Mouse (Mus musculus) intestine, embryonic 16.5 days (tissue): ENCODE measurements around the gene Gfod2. TPM values are rescaled to one million over a fixed set of nuclear protein-coding genes. Genes with fewer than 3 reads are reported as not detected.

Experiments
- ATAC-seq: fragments of 200-750 bp; cut with Nextera tagmentation; 2 replicates; pipeline ENCODE4 v1.8.0; 2017; ENCODE audit warnings: moderate TSS enrichment, moderate library complexity
- H3K27ac ChIP-seq: fragments of 300-500 bp; sonication (generic); 2 replicates; pipeline ENCODE4 v1.5.1; 2014; ENCODE audit warnings: mild to moderate bottlenecking, low read length
- H3K27me3 ChIP-seq: fragments of 300-500 bp; sonication (generic); replicated peaks from 2 replicates; pipeline ENCODE4 v1.6.1; 2014; ENCODE audit warnings: low read length, control low read depth, mixed read lengths; ENCODE audit not compliant: control insufficient read depth, insufficient read depth
- H3K36me3 ChIP-seq: fragments of 300-500 bp; sonication (generic); 2 replicates; pipeline ENCODE4 v1.6.1; 2014; ENCODE audit warnings: low read length, control low read depth; ENCODE audit not compliant: control insufficient read depth, insufficient read depth
- H3K4me1 ChIP-seq: fragments of 300-500 bp; sonication (generic); 2 replicates; pipeline ENCODE4 v1.6.1; 2014; ENCODE audit warnings: low read length, control low read depth, mixed read lengths; ENCODE audit not compliant: control insufficient read depth, insufficient read depth
- H3K4me2 ChIP-seq: fragments of 300-500 bp; sonication (generic); 2 replicates; pipeline ENCODE4 v1.6.1; 2014; ENCODE audit warnings: low read depth, low read length, control low read depth
- H3K4me3 ChIP-seq: fragments of 300-500 bp; sonication (generic); 2 replicates; pipeline ENCODE4 v1.5.1; 2014; ENCODE audit warnings: mild to moderate bottlenecking, low read length
- H3K9ac ChIP-seq: fragments of 300-500 bp; sonication (generic); 2 replicates; pipeline ENCODE4 v1.6.1; 2014; ENCODE audit warnings: low read depth, low read length
- H3K9me3 ChIP-seq: fragments of 300-500 bp; sonication (generic); 2 replicates; pipeline ENCODE4 v1.6.1; 2016; ENCODE audit warnings: low read length, control low read depth; ENCODE audit not compliant: control insufficient read depth
- WGBS: fragments of 180-500 bp; shearing (Covaris S2); extraction: QIAGEN DNeasy Blood & Tissue Kit; methylation state at CpG from one replicate; pipeline ENCODE4 v1.1.7; 2014; 5-methylcytosine and 5-hydroxymethylcytosine counted together
- polyA plus RNA-seq: library from polyadenylated mRNA; unstranded; fragments of >200 nt; fragmentation: Nextera tagmentation; extraction: Ambion mirVana; gene quantifications from 2 replicates; pipeline ENCODE4 v1.2.1, GENCODE M21; 2015

Gene Gfod2
- polyA plus RNA-seq, 1 experiment from 2014 or later, result 10.9 TPM

- no peak for ATAC-seq
- no peak overlapping the region for H3K9ac ChIP-seq
- H3K36me3 ChIP-seq, result peaks cover 27% of the 10 kb centered on the region
- no peak overlapping the region for H3K27ac ChIP-seq
- H3K27me3 ChIP-seq, result no peaks in the 10 kb centered on the region
- H3K4me3 ChIP-seq, result no peak overlapping the region
- WGBS, result 72% methylated on average over 1 of the region's 1 CpGs
- no peaks in the 10 kb centered on the region for H3K9me3 ChIP-seq
- H3K4me2 ChIP-seq, result no peak overlapping the region
- H3K4me1 ChIP-seq, result no peaks in the 10 kb centered on the region
Measured at GRCm38 (mm10) chr8:105677891-105678290, 80.6 kb downstream of the Gfod2 start.

Other genes starting within 250 kb of the Gfod2 start
- 1.9 and 2.3 TPM in 2 replicates for gene Hsd11b2, start 239.9 kb downstream of the Gfod2 start, polyA plus RNA-seq
- gene Atp6v0d1, start 192.6 kb downstream of the Gfod2 start, polyA plus RNA-seq, result 115 and 125 TPM in 2 replicates
- gene Ripor1, start 153.4 kb downstream of the Gfod2 start, polyA plus RNA-seq, result 17.1 and 17.8 TPM in 2 replicates
- gene Ctcf, start 122.1 kb downstream of the Gfod2 start, polyA plus RNA-seq, result 73.7 and 86.4 TPM in 2 replicates
- 0.66 and 0.92 TPM in 2 replicates for gene Agrp, start 121.3 kb downstream of the Gfod2 start, polyA plus RNA-seq
- 0.64 and 0.79 TPM in 2 replicates for gene Carmil2, start 72.4 kb downstream of the Gfod2 start, polyA plus RNA-seq
- 53.0 and 55.0 TPM in 2 replicates for gene Acd, start 57.6 kb downstream of the Gfod2 start, polyA plus RNA-seq
- gene Pard6a, start 57.5 kb downstream of the Gfod2 start, polyA plus RNA-seq, result 12.0 and 12.6 TPM in 2 replicates
- gene 4933405L10Rik, start 51.0 kb downstream of the Gfod2 start, polyA plus RNA-seq, result not detected in 2 replicates
- gene Enkd1, start 50.5 kb downstream of the Gfod2 start, polyA plus RNA-seq, result 11.2 and 13.6 TPM in 2 replicates
- gene Ranbp10, start 68.7 kb upstream of the Gfod2 start, polyA plus RNA-seq, result 7.1 and 8.2 TPM in 2 replicates
- not detected in 2 replicates for gene Tsnaxip1, start 69.1 kb upstream of the Gfod2 start, polyA plus RNA-seq
- gene Cenpt, start 94.6 kb upstream of the Gfod2 start, polyA plus RNA-seq, result 25.5 and 28.9 TPM in 2 replicates
- 49.4 and 49.6 TPM in 2 replicates for gene Thap11, start 96.5 kb upstream of the Gfod2 start, polyA plus RNA-seq
- 165 and 207 TPM in 2 replicates for gene Nutf2, start 101.9 kb upstream of the Gfod2 start, polyA plus RNA-seq
- gene Edc4, start 122.2 kb upstream of the Gfod2 start, polyA plus RNA-seq, result 31.6 and 34.9 TPM in 2 replicates
- 0.29 and 0.33 TPM in 2 replicates for gene Nrn1l, start 134.9 kb upstream of the Gfod2 start, polyA plus RNA-seq
- 25.6 and 26.6 TPM in 2 replicates for gene Pskh1, start 141.8 kb upstream of the Gfod2 start, polyA plus RNA-seq
- gene Ctrl, start 175.2 kb upstream of the Gfod2 start, polyA plus RNA-seq, result 3.1 and 6.2 TPM in 2 replicates
- 115 and 116 TPM in 2 replicates for gene Psmb10, start 179.8 kb upstream of the Gfod2 start, polyA plus RNA-seq
- gene Lcat, start 184.7 kb upstream of the Gfod2 start, polyA plus RNA-seq, result 1.7 and 2.8 TPM in 2 replicates
- gene Slc12a4, start 207.4 kb upstream of the Gfod2 start, polyA plus RNA-seq, result 19.4 and 21.8 TPM in 2 replicates
- not detected in 2 replicates for gene Dpep3, start 220.8 kb upstream of the Gfod2 start, polyA plus RNA-seq
- 17.2 and 17.6 TPM in 2 replicates for gene Dus2, start 232.7 kb upstream of the Gfod2 start, polyA plus RNA-seq
- gene Dpep2nb, start 247.3 kb upstream of the Gfod2 start, polyA plus RNA-seq, result 0.12 TPM in 1 of 2 replicates, not detected in the other